Mouse (Mus musculus) liver, adult 2 months (tissue): ENCODE results near the gene Sim1.

Experiments used
- CTCF ChIP-seq: fragments of 200-500 bp; IDR thresholded peaks from 2 replicates; pipeline ENCODE4 v1.5.1; 2011; ENCODE audit warnings: low read depth, low read length, control low read depth
- POLR2A ChIP-seq: fragments of 200-500 bp; IDR thresholded peaks from 2 replicates; pipeline ENCODE4 v1.6.1; 2011; ENCODE audit warnings: low read length, control low read depth; ENCODE audit not compliant: insufficient read depth; ENCODE audit errors: extremely low read depth

DNA sequence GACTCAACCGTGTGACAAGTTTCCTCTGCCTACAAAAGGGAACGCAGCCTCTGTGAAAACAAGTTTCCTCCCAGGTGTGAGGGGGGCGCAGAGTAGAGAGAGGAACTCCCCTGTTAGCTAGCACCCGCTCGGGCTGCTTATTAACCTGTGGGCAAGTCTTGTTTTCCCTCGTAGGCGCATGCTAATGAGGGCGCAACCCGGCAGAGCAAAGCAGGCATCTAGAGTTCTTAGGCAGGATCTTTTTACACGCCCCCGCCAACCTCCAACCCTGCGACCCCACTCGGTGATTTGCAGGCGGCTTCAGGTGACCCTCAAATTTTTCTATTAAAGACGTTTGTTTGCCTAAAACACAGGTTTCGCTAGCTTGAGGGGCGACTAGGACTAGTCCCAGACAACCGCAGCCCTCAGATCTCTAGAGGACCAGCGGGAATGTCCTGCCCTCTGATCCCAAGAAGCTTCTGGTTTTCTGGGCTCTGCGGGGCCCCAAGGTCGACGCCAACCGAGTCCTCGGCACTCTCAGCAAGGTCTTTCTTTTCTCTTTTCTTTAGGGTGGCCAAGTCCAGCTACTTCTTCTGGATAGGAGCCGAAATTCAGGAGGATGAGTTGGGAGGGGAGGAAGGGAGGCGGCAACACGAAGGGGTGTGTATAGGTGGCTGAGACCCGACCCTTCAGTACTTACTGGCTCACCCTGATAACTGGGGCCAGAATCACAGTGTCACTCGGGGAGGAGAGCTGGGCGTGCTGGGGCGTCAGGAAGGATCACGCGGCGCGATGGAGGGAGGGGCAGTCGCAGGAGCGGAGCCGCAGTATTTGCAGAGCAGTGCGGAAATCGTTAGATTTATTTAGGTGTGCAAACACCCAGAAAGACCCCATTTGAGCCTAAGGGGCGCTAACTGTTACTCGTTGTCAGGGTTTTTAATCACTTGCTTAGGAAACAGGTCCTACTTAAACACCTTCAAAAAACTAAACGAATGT is 8.5 kb downstream of the Sim1 start:
- TF ChIP-seq POLR2A, result no peak
- TF ChIP-seq CTCF, result no peak
